Mouse (Mus musculus) thymus, adult 2 months (tissue): ENCODE measurements at regions not wholly inside any gene's neighbourhood (a gene's known extent, or its start where the extent isn't known, plus 50 kb on each side); places are given as distances from the start of the nearest gene placed in this dataset.

Experiments
- CTCF ChIP-seq: fragments of 200-500 bp; IDR thresholded peaks from 2 replicates; pipeline ENCODE4 v1.5.1; 2012; ENCODE audit warnings: mild to moderate bottlenecking, control low read depth, low read length, moderate library complexity, borderline replicate concordance; ENCODE audit not compliant: control insufficient read depth, poor library complexity, insufficient read depth; ENCODE audit errors: extremely low read depth
- POLR2A ChIP-seq: fragments of 200-500 bp; IDR thresholded peaks from 2 replicates; pipeline ENCODE4 v1.6.1; 2012; ENCODE audit warnings: mild to moderate bottlenecking, low read length, control low read depth, moderate library complexity; ENCODE audit not compliant: control insufficient read depth, poor library complexity, insufficient read depth; ENCODE audit errors: extremely low read depth

- TF ChIP-seq CTCF (no peak), POLR2A (no peak)
These were observed 100.7 kb upstream of the Hmgn3 start for GRCm38 (mm10) chr9:83247066-83247668.
